Mouse (Mus musculus) stomach, postnatal 0 days (tissue): ENCODE results near the gene Tex10. TPM values are rescaled to one million over a fixed set of nuclear protein-coding genes. Genes with fewer than 3 reads are reported as not detected.

Source experiments
- ATAC-seq: fragments of 200-750 bp; cut with Nextera tagmentation; 2 replicates; pipeline ENCODE4 v1.8.0; 2017; ENCODE audit not compliant: low FRiP score, low TSS enrichment
- DNase-seq: peaks from one replicate; pipeline ENCODE4 v3.0.0-alpha.2; 2016; ENCODE audit warnings: low spot score
- H3K27ac ChIP-seq: fragments of 300-500 bp; sonication (generic); replicated peaks from 2 replicates; pipeline ENCODE4 v1.5.1; 2014; ENCODE audit warnings: mild to moderate bottlenecking, control low read depth
- H3K27me3 ChIP-seq: fragments of 300-500 bp; sonication (generic); 2 replicates; pipeline ENCODE4 v1.6.1; 2014; ENCODE audit warnings: low read length; ENCODE audit not compliant: control insufficient read depth, insufficient read depth
- H3K36me3 ChIP-seq: fragments of 300-500 bp; sonication (generic); 2 replicates; pipeline ENCODE4 v1.6.1; 2014; ENCODE audit warnings: low read length, mixed read lengths; ENCODE audit not compliant: control insufficient read depth, insufficient read depth
- H3K4me1 ChIP-seq: fragments of 300-500 bp; sonication (generic); replicated peaks from 2 replicates; pipeline ENCODE4 v1.6.1; 2014; ENCODE audit warnings: antibody characterized with exemption; ENCODE audit not compliant: control insufficient read depth, insufficient read depth
- H3K4me2 ChIP-seq: fragments of 300-500 bp; sonication (generic); replicated peaks from 2 replicates; pipeline ENCODE4 v1.6.1; 2014; ENCODE audit warnings: low read depth, mild to moderate bottlenecking, control low read depth, moderate library complexity
- H3K4me3 ChIP-seq: fragments of 300-500 bp; sonication (generic); 2 replicates; pipeline ENCODE4 v1.5.1; 2014; ENCODE audit warnings: low read depth, low read length, control low read depth
- H3K9ac ChIP-seq: fragments of 300-500 bp; sonication (generic); 2 replicates; pipeline ENCODE4 v1.6.1; 2014; ENCODE audit warnings: mild to moderate bottlenecking, low read length, control low read depth, mixed read lengths
- H3K9me3 ChIP-seq: fragments of 300-500 bp; sonication (generic); 2 replicates; pipeline ENCODE4 v1.6.1; 2016; ENCODE audit warnings: low read length; ENCODE audit not compliant: control insufficient read depth
- CTCF ChIP-seq: IDR thresholded peaks from 2 replicates; pipeline ENCODE4 v1.5.1; 2016; ENCODE audit warnings: antibody characterized with exemption, low read depth, mild to moderate bottlenecking, moderate library complexity
- EP300 ChIP-seq: optimal IDR thresholded peaks from 2 replicates; pipeline ENCODE3; 2016; ENCODE audit warnings: antibody characterized with exemption
- WGBS: fragments of 180-500 bp; shearing (Covaris S2); extraction: QIAGEN DNeasy Blood & Tissue Kit; methylation state at CpG from one replicate; pipeline ENCODE4 v1.1.7; 2014; 5-methylcytosine and 5-hydroxymethylcytosine counted together
- polyA plus RNA-seq: library from polyadenylated mRNA; unstranded; fragments of >200 nt; fragmentation: Nextera tagmentation; extraction: Ambion mirVana; gene quantifications from 2 replicates; pipeline ENCODE4 v1.2.1, GENCODE M21; 2015

Gene Tex10
- polyA plus RNA-seq, 1 experiment from 2014 or later = 19.6 TPM

DNA sequence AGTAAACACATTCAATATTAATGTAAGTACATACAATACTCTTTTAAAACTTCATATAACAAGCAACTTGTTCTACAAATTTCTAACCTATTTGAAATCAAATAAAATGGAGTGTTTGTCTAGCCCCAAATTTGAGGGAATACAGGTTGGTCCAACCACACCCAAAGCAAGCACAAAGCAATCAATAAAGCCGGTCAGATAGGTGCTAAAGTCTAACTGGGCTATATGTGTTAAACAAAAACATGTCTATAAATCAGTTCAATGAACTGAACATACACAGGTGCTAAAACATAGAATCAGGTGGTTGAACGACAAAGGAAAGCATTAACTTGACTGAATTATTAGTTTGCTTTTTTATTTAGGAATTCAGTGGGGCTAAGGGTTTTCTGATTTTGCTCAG, 45.2 kb downstream of the Tex10 start:
- no peak for DNase-seq
- WGBS = 52% methylated on average over 2 of the region's 2 CpGs
- Histone ChIP-seq H3K4me2 (no peak overlapping the region), H3K9ac (no peak overlapping the region), H3K4me3 (no peak overlapping the region), H3K36me3 (peaks cover 14% of the 10 kb centered on the region), H3K27me3 (no peaks in the 10 kb centered on the region), H3K4me1 (no peaks in the 10 kb centered on the region), H3K9me3 (no peaks in the 10 kb centered on the region), H3K27ac (no peak overlapping the region)
- ATAC-seq = no peak
- TF ChIP-seq CTCF (no peak), EP300 (no peak)

DNA sequence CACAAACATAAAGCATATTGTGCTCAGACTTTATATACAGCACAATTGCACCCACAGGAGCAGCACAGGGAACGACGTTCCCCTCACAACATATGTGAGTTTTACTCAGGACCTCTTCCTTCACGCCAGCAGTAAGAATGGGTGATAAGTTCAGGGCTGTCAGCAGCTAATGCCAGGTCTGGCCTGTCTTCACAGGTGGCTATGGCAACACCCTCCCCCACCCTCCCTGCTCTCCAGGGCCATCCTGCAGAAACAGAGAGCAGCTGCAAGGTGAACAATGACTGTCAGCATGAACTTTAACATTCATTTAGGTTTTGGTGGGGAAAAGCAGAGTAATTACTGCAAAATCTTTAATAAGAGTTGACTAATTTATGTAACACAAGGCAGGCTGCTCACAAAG, 45.8 kb downstream of the Tex10 start:
- Histone ChIP-seq H3K9ac (no peak overlapping the region), H3K4me2 (no peak overlapping the region), H3K9me3 (no peaks in the 10 kb centered on the region), H3K4me1 (no peaks in the 10 kb centered on the region), H3K4me3 (no peak overlapping the region), H3K27ac (no peak overlapping the region), H3K36me3 (peaks cover 14% of the 10 kb centered on the region), H3K27me3 (no peaks in the 10 kb centered on the region)
- ATAC-seq (no peak), DNase-seq (no peak)
- TF ChIP-seq CTCF (no peak), EP300 (no peak)
- 33% methylated on average over 3 of the region's 3 CpGs for whole genome bisulfite sequencing

DNA sequence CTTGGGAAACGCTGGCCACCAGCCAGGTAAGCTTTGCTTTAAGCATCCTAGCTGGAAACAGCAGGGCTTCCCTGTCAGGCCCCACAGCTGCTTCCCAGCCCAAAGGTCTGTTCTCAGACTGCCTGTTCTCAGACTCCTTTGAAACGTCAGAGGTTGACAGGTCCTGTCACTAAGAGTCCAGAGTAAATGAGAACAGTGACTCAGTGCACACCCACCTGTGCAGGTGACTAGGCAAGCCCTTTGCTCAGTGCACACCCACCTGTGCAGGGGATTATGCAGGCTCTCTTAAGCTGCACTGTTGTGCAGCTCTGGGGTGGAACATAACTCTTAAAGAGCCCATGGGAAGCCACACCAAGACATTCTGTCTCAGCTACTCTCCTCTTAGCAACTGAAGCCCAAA, 49.5 kb downstream of the Tex10 start:
- peaks cover 5% of the 10 kb centered on the region; the same call in 1 of the 2 replicates for H3K36me3 ChIP-seq
- H3K4me2 ChIP-seq = no peak overlapping the region
- DNase-seq = peak; percentile 36
- TF ChIP-seq CTCF (no peak), EP300 (no peak)
- no peak overlapping the region for H3K27ac ChIP-seq
- WGBS = 28% methylated on average over 2 of the region's 2 CpGs
- no peaks in the 10 kb centered on the region for H3K4me1 ChIP-seq
- H3K9me3 ChIP-seq = no peaks in the 10 kb centered on the region
- no peak overlapping the region for H3K4me3 ChIP-seq
- ATAC-seq = peak; percentile 81
- no peaks in the 10 kb centered on the region for H3K27me3 ChIP-seq
- no peak overlapping the region for H3K9ac ChIP-seq

DNA sequence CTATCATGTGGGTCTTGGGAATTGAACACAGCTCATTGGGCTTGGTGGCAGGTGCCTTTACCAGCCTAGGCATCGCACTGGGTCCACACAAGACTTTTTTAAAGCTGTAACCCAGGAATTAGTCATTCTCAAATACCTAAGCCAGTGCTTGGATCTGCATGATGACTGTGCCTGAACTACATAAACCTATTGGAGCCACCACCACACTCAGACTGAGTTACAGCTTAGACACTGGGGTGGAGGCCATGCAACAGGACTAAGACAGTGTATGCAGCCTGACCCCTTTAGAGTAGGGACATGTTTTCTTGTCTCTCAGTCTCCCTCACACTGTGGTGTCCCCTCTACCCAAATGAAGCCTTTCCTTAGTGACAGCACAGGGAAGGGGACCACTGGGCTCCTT, 50.6 kb downstream of the Tex10 start:
- no peak overlapping the region for H3K4me2 ChIP-seq
- H3K9me3 ChIP-seq = no peaks in the 10 kb centered on the region
- H3K9ac ChIP-seq = no peak overlapping the region
- no peak overlapping the region for H3K4me3 ChIP-seq
- DNase-seq (no peak), ATAC-seq (no peak)
- H3K27ac ChIP-seq = no peak overlapping the region
- TF ChIP-seq CTCF (no peak), EP300 (no peak)
- H3K4me1 ChIP-seq = no peaks in the 10 kb centered on the region
- H3K27me3 ChIP-seq = no peaks in the 10 kb centered on the region
- peaks cover 5% of the 10 kb centered on the region; the same call in 1 of the 2 replicates for H3K36me3 ChIP-seq
- WGBS = 95% methylated on average over 1 of the region's 1 CpGs

DNA sequence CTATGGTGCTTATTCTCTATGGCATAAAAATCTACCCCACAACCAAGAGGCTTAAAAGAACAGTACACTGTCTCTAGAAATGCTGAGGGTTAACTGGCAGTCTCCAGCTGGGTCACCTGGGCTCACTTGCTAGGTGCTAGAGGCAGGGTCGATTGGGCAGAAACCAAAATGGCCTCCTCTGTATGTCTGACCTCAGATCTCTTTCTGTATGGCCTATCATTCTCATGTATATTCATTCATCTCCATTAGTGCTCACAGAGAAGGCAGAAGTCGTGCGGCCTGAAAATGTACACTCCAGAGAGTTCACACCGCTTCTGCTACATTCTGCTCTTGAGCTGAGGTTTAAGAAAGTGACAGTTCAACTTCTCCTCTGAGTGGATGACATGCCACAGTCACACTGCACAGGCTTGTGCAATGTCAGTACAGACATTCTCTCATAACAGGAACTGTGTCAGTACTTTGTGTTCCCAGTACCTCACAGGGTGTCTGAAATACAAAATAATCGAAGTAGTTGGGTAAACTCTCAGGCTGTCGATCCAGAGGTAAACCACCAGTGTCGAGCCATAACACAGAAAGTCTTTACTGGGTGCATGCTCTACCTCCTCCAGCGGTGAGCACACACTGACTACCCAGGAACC, 54.3 kb downstream of the Tex10 start:
- no peak overlapping the region for H3K4me2 ChIP-seq
- ATAC-seq (no peak), DNase-seq (no peak)
- no peak overlapping the region for H3K4me3 ChIP-seq
- H3K4me1 ChIP-seq = no peaks in the 10 kb centered on the region
- no peak overlapping the region for H3K27ac ChIP-seq
- H3K36me3 ChIP-seq = peaks cover 5% of the 10 kb centered on the region; the same call in 1 of the 2 replicates
- no peak overlapping the region for H3K9ac ChIP-seq
- TF ChIP-seq EP300 (no peak), CTCF (no peak)
- H3K9me3 ChIP-seq = no peaks in the 10 kb centered on the region
- no peaks in the 10 kb centered on the region for H3K27me3 ChIP-seq
- WGBS = 90% methylated on average over 8 of the region's 8 CpGs

DNA sequence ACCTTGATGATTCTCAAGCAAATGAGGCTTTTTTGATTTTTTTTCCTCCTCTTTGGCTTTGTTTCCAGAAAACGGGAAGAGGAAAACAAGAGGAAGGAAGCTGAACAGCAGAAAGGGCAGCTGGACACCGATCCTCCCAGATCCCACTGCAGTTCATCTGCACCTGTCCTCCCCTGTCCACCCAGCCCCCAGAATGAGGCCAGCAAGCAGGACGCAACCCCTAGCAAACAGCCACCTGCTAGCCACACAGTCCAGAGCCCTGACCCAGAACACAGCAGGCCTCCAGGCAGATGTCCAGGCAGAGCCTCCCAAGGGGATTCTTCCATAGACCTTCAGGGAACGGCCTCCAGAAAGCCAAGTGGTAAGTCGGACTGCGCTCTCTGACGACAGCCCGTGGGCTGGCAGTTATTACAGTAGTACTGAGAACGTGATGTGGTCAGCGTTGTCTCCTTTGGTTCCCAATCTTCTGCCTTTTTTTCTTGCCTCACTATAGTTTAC, 57.4 kb downstream of the Tex10 start:
- 82% methylated on average over 10 of the region's 10 CpGs for WGBS
- Histone ChIP-seq H3K9ac (no peak overlapping the region), H3K4me3 (no peak overlapping the region), H3K4me2 (no peak overlapping the region), H3K4me1 (no peaks in the 10 kb centered on the region), H3K27ac (no peak overlapping the region), H3K27me3 (no peaks in the 10 kb centered on the region), H3K9me3 (no peaks in the 10 kb centered on the region), H3K36me3 (no peaks in the 10 kb centered on the region)
- ATAC-seq (no peak), DNase-seq (no peak)
- TF ChIP-seq EP300 (no peak), CTCF (no peak)
